Mouse (Mus musculus) ES-Bruce4 (cell line): ENCODE results near the gene Zfp91. TPM values are rescaled to one million over a fixed set of nuclear protein-coding genes. Genes with fewer than 3 reads are reported as not detected.

ENCODE experiments used
- H3K27ac ChIP-seq: 2 replicates; pipeline ENCODE4 v1.5.1; 2012; ENCODE audit warnings: low read length, inconsistent platforms; ENCODE audit not compliant: insufficient read depth
- H3K27me3 ChIP-seq: 2 replicates; pipeline ENCODE4 v1.6.1; 2012; ENCODE audit warnings: mild to moderate bottlenecking, low read length, inconsistent platforms; ENCODE audit not compliant: control insufficient read depth, poor library complexity, insufficient read depth, severe bottlenecking
- H3K36me3 ChIP-seq: 2 replicates; pipeline ENCODE4 v1.6.1; 2012; ENCODE audit warnings: inconsistent platforms, mild to moderate bottlenecking, low read length, moderate library complexity; ENCODE audit not compliant: control insufficient read depth, poor library complexity, insufficient read depth, severe bottlenecking
- H3K4me1 ChIP-seq: one replicate; pipeline ENCODE4 v1.8.1; 2011; ENCODE audit warnings: low read length; ENCODE audit not compliant: control insufficient read depth, insufficient read depth
- H3K4me3 ChIP-seq: 2 replicates; pipeline ENCODE4 v1.5.1; 2011; ENCODE audit warnings: low read depth, mild to moderate bottlenecking, low read length
- H3K9ac ChIP-seq: 2 replicates; pipeline ENCODE4 v1.6.1; 2012; ENCODE audit warnings: low read depth, mild to moderate bottlenecking, inconsistent platforms; ENCODE audit not compliant: poor library complexity, severe bottlenecking
- H3K9me3 ChIP-seq: replicated peaks from 2 replicates; pipeline ENCODE4 v1.6.1; 2012; ENCODE audit warnings: mild to moderate bottlenecking, low read length, inconsistent platforms; ENCODE audit not compliant: control insufficient read depth, poor library complexity, insufficient read depth, severe bottlenecking
- CTCF ChIP-seq: IDR thresholded peaks from one replicate; pipeline ENCODE4 v1.8.1; 2011; ENCODE audit warnings: low read depth, low read length
- EP300 ChIP-seq: IDR thresholded peaks from 2 replicates; pipeline ENCODE4 v1.6.1; 2011; ENCODE audit warnings: low read depth, low read length; ENCODE audit not compliant: insufficient read depth
- POLR2A ChIP-seq: IDR thresholded peaks from one replicate; pipeline ENCODE4 v1.8.1; 2011; ENCODE audit warnings: low read length; ENCODE audit not compliant: insufficient read depth
- polyA plus RNA-seq: library from polyadenylated mRNA; stranded (reverse); fragments of >200 nt; gene quantifications from 2 replicates; pipeline ENCODE4 v1.2.4, GENCODE M21; 2011; ENCODE audit warnings: low read depth; ENCODE audit not compliant: missing spikeins, insufficient read depth, insufficient read length

The Zfp91 gene
- polyA plus RNA-seq, 1 experiment, result 48.9 TPM

GRCm38 (mm10) chr19:12796328-12796931 is 504 bp upstream of the Zfp91 start:
- peak overlapping the region; percentile 87 for H3K9ac ChIP-seq
- H3K9me3 ChIP-seq, result no peaks in the 10 kb centered on the region
- H3K27ac ChIP-seq, result peak overlapping the region; percentile 94
- TF ChIP-seq POLR2A, result no peak
- TF ChIP-seq EP300, result no peak
- TF ChIP-seq CTCF, result no peak
- no peaks in the 10 kb centered on the region for H3K36me3 ChIP-seq
- H3K4me1 ChIP-seq, result no peaks in the 10 kb centered on the region
- no peaks in the 10 kb centered on the region for H3K27me3 ChIP-seq
- peak overlapping the region; percentile 98 for H3K4me3 ChIP-seq

GRCm38 (mm10) chr19:12795110-12795509 is 816 bp downstream of the Zfp91 start:
- Histone ChIP-seq H3K27me3 (no peaks in the 10 kb centered on the region), H3K4me1 (no peaks in the 10 kb centered on the region), H3K4me3 (peak overlapping the region; percentile 83), H3K27ac (peak overlapping the region; percentile 85), H3K9me3 (no peaks in the 10 kb centered on the region), H3K36me3 (no peaks in the 10 kb centered on the region; the same call in 1 of the 2 replicates), H3K9ac (peak overlapping the region; percentile 98)
- TF ChIP-seq CTCF, result no peak
- TF ChIP-seq POLR2A, result no peak
- TF ChIP-seq EP300, result no peak

GRCm38 (mm10) chr19:12794056-12795044 is 1.6 kb downstream of the Zfp91 start:
- Histone ChIP-seq H3K36me3 (no peaks in the 10 kb centered on the region; the same call in 1 of the 2 replicates), H3K4me1 (no peaks in the 10 kb centered on the region), H3K4me3 (peak overlapping the region; percentile 83), H3K9me3 (no peaks in the 10 kb centered on the region), H3K9ac (peak overlapping the region; percentile 98), H3K27ac (peak overlapping the region; percentile 85), H3K27me3 (no peaks in the 10 kb centered on the region)
- TF ChIP-seq EP300 (0 out of 2 replicates have a peak, but pooled peaks have one; percentile 46), POLR2A (peak; percentile 49), CTCF (peak; percentile 37)

- Histone ChIP-seq H3K9ac (no peak overlapping the region), H3K36me3 (peaks cover 3% of the 10 kb centered on the region), H3K27ac (no peak overlapping the region), H3K27me3 (no peaks in the 10 kb centered on the region), H3K4me1 (no peaks in the 10 kb centered on the region), H3K4me3 (no peak overlapping the region), H3K9me3 (no peaks in the 10 kb centered on the region)
- TF ChIP-seq CTCF, result no peak
- TF ChIP-seq EP300, result no peak
- no peak for TF ChIP-seq POLR2A
Measured at GRCm38 (mm10) chr19:12792374-12792773, 3.6 kb downstream of the Zfp91 start.

- peaks cover 6% of the 10 kb centered on the region for H3K36me3 ChIP-seq
- no peak overlapping the region for H3K27ac ChIP-seq
- H3K4me1 ChIP-seq, result no peaks in the 10 kb centered on the region
- H3K27me3 ChIP-seq, result no peaks in the 10 kb centered on the region
- 0 out of 2 replicates have a peak, but pooled peaks cover 3% of the 10 kb centered on the region for H3K9me3 ChIP-seq
- H3K4me3 ChIP-seq, result no peak overlapping the region
- no peak overlapping the region for H3K9ac ChIP-seq
- TF ChIP-seq EP300 (no peak), POLR2A (no peak), CTCF (no peak)
Measured at GRCm38 (mm10) chr19:12787721-12788120, 8.2 kb downstream of the Zfp91 start.
